Mouse (Mus musculus) embryonic facial prominence, embryonic 14.5 days (tissue): ENCODE results near the gene Npffr2. TPM values are rescaled to one million over a fixed set of nuclear protein-coding genes. Genes with fewer than 3 reads are reported as not detected.

ENCODE experiments used
- ATAC-seq: fragments of 200-750 bp; cut with Nextera tagmentation; 2 replicates; pipeline ENCODE4 v1.8.0; 2017; ENCODE audit warnings: low read depth, moderate number of reproducible peaks, moderate TSS enrichment
- DNase-seq: peaks from one replicate; pipeline ENCODE4 v3.0.0-alpha.2; 2015; ENCODE audit warnings: low spot score
- H3K27ac ChIP-seq: fragments of 300-500 bp; sonication (generic); replicated peaks from 2 replicates; pipeline ENCODE4 v1.5.1; 2014; ENCODE audit warnings: low read depth, mild to moderate bottlenecking, low read length, moderate library complexity
- H3K27me3 ChIP-seq: fragments of 300-500 bp; sonication (generic); replicated peaks from 2 replicates; pipeline ENCODE4 v1.6.1; 2014; ENCODE audit warnings: low read length; ENCODE audit not compliant: control insufficient read depth, insufficient read depth
- H3K36me3 ChIP-seq: fragments of 300-500 bp; sonication (generic); 2 replicates; pipeline ENCODE4 v1.6.1; 2014; ENCODE audit warnings: low read length, mixed read lengths; ENCODE audit not compliant: control insufficient read depth, insufficient read depth
- H3K4me1 ChIP-seq: fragments of 300-500 bp; sonication (generic); 2 replicates; pipeline ENCODE4 v1.6.1; 2014; ENCODE audit warnings: antibody characterized with exemption, low read length; ENCODE audit not compliant: control insufficient read depth, insufficient read depth
- H3K4me2 ChIP-seq: fragments of 300-500 bp; sonication (generic); 2 replicates; pipeline ENCODE4 v1.6.1; 2014; ENCODE audit warnings: low read depth, mild to moderate bottlenecking, low read length, moderate library complexity, mixed read lengths
- H3K4me3 ChIP-seq: fragments of 300-500 bp; sonication (generic); 2 replicates; pipeline ENCODE4 v1.5.1; 2014; ENCODE audit warnings: low read depth, mild to moderate bottlenecking, low read length
- H3K9ac ChIP-seq: fragments of 300-500 bp; sonication (generic); 2 replicates; pipeline ENCODE4 v1.6.1; 2014; ENCODE audit warnings: low read depth, mild to moderate bottlenecking, low read length, moderate library complexity, mixed read lengths
- H3K9me3 ChIP-seq: fragments of 300-500 bp; sonication (generic); 2 replicates; pipeline ENCODE4 v1.6.1; 2016; ENCODE audit warnings: low read length; ENCODE audit not compliant: control insufficient read depth
- WGBS: fragments of 180-500 bp; shearing (Covaris S2); extraction: QIAGEN DNeasy Blood & Tissue Kit; methylation state at CpG from one replicate; pipeline ENCODE4 v1.1.7; 2014; 5-methylcytosine and 5-hydroxymethylcytosine counted together
- polyA plus RNA-seq: library from polyadenylated mRNA; unstranded; fragments of >200 nt; fragmentation: Nextera tagmentation; extraction: Ambion mirVana; gene quantifications from 2 replicates; pipeline ENCODE4 v1.2.1, GENCODE M21; 2014

Gene Npffr2
- 0.29 and 0.33 TPM in 2 replicates for polyA plus RNA-seq

DNA sequence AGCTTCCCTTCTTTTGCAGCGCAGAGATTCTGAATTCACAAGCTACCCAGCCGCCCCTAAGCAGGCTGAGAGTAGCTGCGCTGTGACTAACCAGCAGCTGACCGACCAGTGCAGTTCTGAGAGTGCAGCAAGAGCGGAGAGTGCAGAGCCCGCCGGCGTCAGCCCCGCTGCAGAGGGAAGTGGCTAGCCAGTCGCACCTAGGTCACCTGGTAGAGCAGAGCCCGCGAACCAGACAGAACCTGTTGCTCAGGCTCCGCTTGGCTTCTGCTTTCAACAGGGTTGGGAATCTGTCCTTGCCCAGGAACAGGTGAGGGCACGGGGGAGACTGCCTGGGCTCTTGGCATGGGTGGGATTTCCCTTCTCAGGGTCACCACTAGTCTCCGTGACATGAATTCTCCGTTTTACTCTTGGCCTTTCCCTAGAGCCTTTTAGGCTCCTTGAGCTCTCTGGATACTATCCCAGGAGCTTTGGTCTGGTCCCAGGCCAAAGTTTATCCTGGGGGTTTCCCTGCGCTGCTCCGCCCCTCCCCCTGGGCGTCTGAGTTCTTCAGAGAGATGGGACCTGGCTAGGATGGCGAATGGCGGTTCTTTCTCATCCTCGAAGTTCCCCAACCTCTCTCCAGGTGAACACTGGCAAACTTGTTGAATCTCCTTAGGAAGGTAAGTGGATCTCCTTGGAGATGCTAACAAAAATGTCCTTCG lies at the start of gene Npffr2:
Gene Npffr2 (plus strand): TSS at position 552 of the 701 bp plus-strand sequence.
- peak within 1 kb of the TSS; percentile 76 for H3K4me2 ChIP-seq
- H3K4me3 ChIP-seq = peak within 1 kb of the TSS; percentile 38
- H3K27ac ChIP-seq = no peak within 1 kb of the TSS
- WGBS = 5% methylated on average over 19 of the region's 23 CpGs
- H3K36me3 ChIP-seq = no peaks in the 10 kb centered on the region
- H3K9me3 ChIP-seq = no peaks in the 10 kb centered on the region
- 0 out of 2 replicates have a peak, but pooled peaks cover 3% of the 10 kb centered on the region for H3K27me3 ChIP-seq
- H3K9ac ChIP-seq = peak within 1 kb of the TSS; percentile 38; the same call in 1 of the 2 replicates
- peak; percentile 90 for ATAC-seq
- DNase-seq = peak; percentile 59
- H3K4me1 ChIP-seq = peaks cover 10% of the 10 kb centered on the region

DNA sequence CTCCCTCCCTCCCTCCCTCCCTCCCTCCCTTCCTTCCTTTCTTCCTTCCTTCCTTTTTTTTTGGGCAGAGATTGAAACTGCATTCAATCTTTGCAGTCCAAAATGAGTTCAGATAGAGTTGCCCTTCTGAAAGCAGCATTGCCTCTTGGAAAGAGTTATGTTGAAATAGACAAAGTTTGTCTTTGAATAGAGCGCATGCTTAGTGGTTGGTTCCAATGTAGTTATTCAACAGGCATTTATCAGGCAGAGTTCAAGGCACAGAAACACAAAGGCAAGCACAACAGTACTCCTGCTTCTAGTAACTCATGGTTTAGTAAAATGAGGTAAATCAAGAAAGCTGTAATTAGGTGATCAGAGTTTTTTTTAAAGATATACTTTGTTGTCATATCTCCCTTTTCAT lies 34.7 kb upstream of the Npffr2 start:
- ATAC-seq = no peak
- Histone ChIP-seq H3K9me3 (no peaks in the 10 kb centered on the region), H3K36me3 (no peaks in the 10 kb centered on the region), H3K9ac (no peak overlapping the region), H3K27ac (no peak overlapping the region), H3K4me1 (no peaks in the 10 kb centered on the region), H3K27me3 (no peaks in the 10 kb centered on the region), H3K4me2 (no peak overlapping the region), H3K4me3 (no peak overlapping the region)
- no peak for DNase-seq
- 95% methylated on average over 1 of the region's 1 CpGs for WGBS

DNA sequence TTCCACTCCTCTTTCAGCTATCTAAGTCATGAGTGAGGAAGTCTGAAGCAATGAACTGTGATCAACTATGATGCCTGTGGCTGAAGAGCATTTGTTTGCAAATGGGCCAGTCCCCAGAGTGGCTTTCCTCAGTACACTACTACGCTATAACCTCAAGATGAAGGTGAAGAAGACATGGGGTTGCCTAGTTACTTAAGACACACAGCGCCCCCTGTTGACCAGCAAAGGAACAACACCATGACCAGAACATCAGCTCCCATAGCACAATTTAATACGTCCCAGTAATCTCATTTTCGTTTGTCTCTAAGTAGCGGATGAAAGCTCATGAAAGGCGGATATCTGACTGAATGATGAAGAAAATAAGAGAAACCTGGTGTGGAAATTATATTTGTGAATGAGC lies 27.0 kb upstream of the Npffr2 start:
- DNase-seq (no peak), ATAC-seq (no peak)
- Histone ChIP-seq H3K27ac (no peak overlapping the region), H3K9me3 (no peaks in the 10 kb centered on the region), H3K4me1 (no peaks in the 10 kb centered on the region), H3K9ac (no peak overlapping the region), H3K4me3 (no peak overlapping the region), H3K4me2 (no peak overlapping the region), H3K27me3 (no peaks in the 10 kb centered on the region), H3K36me3 (no peaks in the 10 kb centered on the region)
- 62% methylated on average over 6 of the region's 6 CpGs for WGBS

DNA sequence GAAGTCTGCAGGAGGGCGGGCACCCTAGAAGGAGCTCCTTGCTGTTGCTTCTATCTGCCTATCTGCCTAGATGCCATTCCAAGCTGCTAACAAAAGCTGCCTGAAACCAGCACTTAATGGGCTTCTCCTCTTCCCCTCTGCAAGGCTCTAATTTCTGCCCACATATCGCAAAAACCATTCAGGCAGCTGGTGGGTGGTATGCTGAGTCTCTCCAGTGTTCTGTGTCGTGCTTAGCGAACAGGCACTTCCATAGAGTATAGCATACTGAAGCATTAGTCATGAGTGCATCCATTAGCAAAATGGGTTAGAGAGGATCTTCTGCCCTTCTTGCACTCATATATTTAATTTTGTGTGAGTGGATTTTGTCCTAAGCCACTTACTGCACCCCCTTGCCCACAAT lies 8.6 kb upstream of the Npffr2 start:
- H3K4me2 ChIP-seq = no peak overlapping the region
- no peak overlapping the region for H3K27ac ChIP-seq
- H3K9ac ChIP-seq = no peak overlapping the region
- H3K9me3 ChIP-seq = no peaks in the 10 kb centered on the region
- H3K36me3 ChIP-seq = no peaks in the 10 kb centered on the region
- H3K4me3 ChIP-seq = no peak overlapping the region
- ATAC-seq (no peak), DNase-seq (no peak)
- 77% methylated on average over 4 of the region's 4 CpGs for WGBS
- no peaks in the 10 kb centered on the region for H3K4me1 ChIP-seq
- H3K27me3 ChIP-seq = no peaks in the 10 kb centered on the region

DNA sequence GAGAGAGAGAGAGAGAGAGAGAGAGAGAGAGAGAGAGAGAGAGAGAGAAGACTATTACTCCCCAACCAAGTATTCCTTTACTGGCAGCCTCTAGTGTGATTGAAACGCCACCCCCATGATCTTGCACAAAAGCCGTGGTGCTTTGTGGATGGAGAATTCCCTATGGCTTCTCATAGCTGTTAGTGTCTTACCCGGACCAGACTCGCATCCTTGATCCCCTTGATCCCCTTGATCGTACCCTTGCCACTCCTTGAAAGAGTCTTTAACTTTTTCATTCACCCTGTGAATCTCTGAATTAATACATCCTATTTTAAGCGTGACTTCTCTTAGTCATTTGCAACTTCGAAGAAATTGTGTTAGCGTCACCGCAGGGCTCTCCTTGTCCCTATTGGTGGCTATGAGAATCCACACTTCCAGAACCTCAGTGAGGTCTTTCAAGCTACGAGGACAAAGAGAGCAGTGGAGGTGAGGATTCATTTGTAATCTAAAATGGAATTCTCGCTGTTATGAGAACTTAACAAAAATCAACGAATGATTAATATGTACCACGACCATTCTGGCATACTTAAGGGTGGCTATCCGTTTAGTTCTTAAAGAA lies 949 bp upstream of the Npffr2 start:
- H3K9me3 ChIP-seq = no peaks in the 10 kb centered on the region
- no peaks in the 10 kb centered on the region for H3K36me3 ChIP-seq
- no peak overlapping the region for H3K27ac ChIP-seq
- no peak overlapping the region for H3K9ac ChIP-seq
- ATAC-seq (0 out of 2 replicates have a peak, but pooled peaks have one; percentile 50), DNase-seq (no peak)
- H3K27me3 ChIP-seq = 0 out of 2 replicates have a peak, but pooled peaks cover 3% of the 10 kb centered on the region
- H3K4me2 ChIP-seq = peak overlapping the region; percentile 76
- WGBS = 5% methylated on average over 14 of the region's 14 CpGs
- H3K4me3 ChIP-seq = peak overlapping the region; percentile 38
- H3K4me1 ChIP-seq = peaks cover 10% of the 10 kb centered on the region

DNA sequence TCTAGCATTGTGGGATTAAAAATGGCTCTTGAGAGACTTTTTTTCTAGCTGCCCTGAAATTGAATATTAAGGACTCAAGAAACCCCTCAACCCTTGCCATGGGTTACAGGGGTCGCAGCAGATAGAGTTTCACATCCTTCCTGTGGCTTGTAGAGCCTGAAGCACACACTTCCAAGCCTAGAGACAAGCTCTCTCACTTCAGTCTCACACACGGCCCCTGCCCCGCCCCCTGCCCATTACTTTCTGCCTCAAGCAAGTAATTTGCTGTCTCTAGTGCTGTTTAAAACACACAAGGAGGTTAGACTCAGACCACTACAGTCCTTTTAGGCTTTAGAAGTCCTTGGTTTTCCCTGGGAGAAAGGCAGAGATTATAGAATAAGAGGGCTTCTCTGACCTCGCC lies 1.7 kb downstream of the Npffr2 start:
- Histone ChIP-seq H3K36me3 (no peaks in the 10 kb centered on the region), H3K9ac (no peak overlapping the region), H3K4me2 (no peak overlapping the region), H3K4me3 (no peak overlapping the region), H3K4me1 (peaks cover 10% of the 10 kb centered on the region), H3K9me3 (no peaks in the 10 kb centered on the region), H3K27me3 (0 out of 2 replicates have a peak, but pooled peaks cover 3% of the 10 kb centered on the region), H3K27ac (no peak overlapping the region)
- no peak for ATAC-seq
- no peak for DNase-seq
- WGBS = 16% methylated on average over 4 of the region's 4 CpGs

DNA sequence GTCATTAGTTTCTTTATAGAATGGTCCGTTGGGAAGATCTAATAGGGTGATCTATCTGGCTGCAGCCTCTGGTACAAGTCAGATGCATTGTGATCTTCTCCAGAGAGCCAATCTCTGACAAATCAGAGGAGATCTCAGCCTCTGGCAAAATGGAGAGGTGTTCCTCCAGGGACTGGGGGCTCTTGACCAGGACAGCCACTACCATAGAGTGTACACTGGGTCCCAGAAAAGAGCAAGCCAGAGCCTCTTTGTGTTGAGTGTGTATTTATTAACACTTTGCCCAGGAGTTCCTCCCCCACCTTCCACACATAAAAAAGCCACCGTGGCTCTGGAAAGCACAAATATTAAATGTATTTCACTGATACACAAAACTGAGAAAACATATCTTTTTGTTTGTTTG lies 2.2 kb downstream of the Npffr2 start:
- DNase-seq = no peak
- no peaks in the 10 kb centered on the region for H3K9me3 ChIP-seq
- no peak for ATAC-seq
- H3K27ac ChIP-seq = no peak overlapping the region
- no peak overlapping the region for H3K9ac ChIP-seq
- 0 out of 2 replicates have a peak, but pooled peaks cover 3% of the 10 kb centered on the region for H3K27me3 ChIP-seq
- H3K4me1 ChIP-seq = peaks cover 10% of the 10 kb centered on the region
- H3K4me2 ChIP-seq = no peak overlapping the region
- H3K4me3 ChIP-seq = no peak overlapping the region
- 47% methylated on average over 2 of the region's 2 CpGs for WGBS
- no peaks in the 10 kb centered on the region for H3K36me3 ChIP-seq

DNA sequence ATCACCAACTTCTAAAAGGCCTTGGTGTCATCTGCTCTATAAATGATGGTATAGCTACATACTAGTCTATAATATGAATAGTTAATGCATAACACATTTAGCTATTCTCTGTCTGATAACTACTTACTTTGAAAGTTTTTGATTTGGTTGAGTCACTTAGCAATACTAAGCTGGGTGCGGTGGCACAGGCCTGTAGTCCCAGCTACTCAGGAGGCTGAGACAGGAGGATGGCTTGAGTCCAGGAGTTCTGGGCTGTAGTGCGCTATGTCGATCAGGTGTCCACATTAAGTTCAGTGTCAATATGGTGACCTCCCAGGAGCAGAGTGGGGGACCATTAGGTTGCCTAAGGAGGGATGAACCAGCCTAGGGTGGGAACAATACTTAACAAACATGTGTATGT lies 8.8 kb downstream of the Npffr2 start:
- Histone ChIP-seq H3K27me3 (no peaks in the 10 kb centered on the region), H3K4me1 (no peaks in the 10 kb centered on the region), H3K27ac (no peak overlapping the region), H3K9me3 (no peaks in the 10 kb centered on the region), H3K36me3 (no peaks in the 10 kb centered on the region), H3K9ac (no peak overlapping the region), H3K4me3 (no peak overlapping the region), H3K4me2 (no peak overlapping the region)
- no peak for DNase-seq
- ATAC-seq = no peak
- 94% methylated on average over 3 of the region's 3 CpGs for WGBS

DNA sequence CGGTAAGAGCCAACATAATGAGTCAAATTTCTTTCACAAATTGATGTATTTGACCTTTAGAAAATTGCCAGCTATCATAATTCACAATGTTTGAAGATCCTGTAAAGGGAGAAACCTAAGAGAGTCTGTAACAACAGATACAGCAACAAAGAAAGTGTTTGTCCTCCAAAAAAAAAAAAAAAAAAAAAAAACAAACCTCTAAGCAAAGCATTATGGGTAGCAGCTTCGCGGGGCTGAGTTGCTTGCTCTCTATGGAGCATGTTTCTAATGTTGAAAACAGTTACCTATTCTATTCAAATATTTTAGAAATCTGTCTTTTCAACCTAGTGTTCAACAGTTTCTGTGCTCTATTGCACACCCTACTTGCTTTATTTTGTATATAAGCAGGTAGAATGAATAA lies 15.2 kb downstream of the Npffr2 start:
- H3K27ac ChIP-seq = no peak overlapping the region
- DNase-seq = no peak
- no peaks in the 10 kb centered on the region for H3K9me3 ChIP-seq
- H3K4me3 ChIP-seq = no peak overlapping the region
- no peaks in the 10 kb centered on the region for H3K36me3 ChIP-seq
- 78% methylated on average over 3 of the region's 3 CpGs for WGBS
- H3K4me1 ChIP-seq = no peaks in the 10 kb centered on the region
- H3K9ac ChIP-seq = no peak overlapping the region
- no peaks in the 10 kb centered on the region for H3K27me3 ChIP-seq
- H3K4me2 ChIP-seq = no peak overlapping the region
- no peak for ATAC-seq
